Mouse (Mus musculus): ENCODE measurements at regions not wholly inside any gene's neighbourhood (a gene's known extent, or its start where the extent isn't known, plus 50 kb on each side); places are given as distances from the start of the nearest gene placed in this dataset.
A peak's percentile ranks its signal among the peaks of the same experiment; 100 is the strongest.
"Not testable (repeated sequence)": the region's sequence is repeated elsewhere in the genome, so short reads cannot be mapped to it uniquely, and the experiment has no call there.

GRCm38 (mm10) chr13:12680954-12681571, 115.4 kb downstream of the Ero1lb start:
- not testable (repeated sequence) for H3K27ac ChIP-seq (replicated peaks); H3K4me2 ChIP-seq (replicated peaks; ENCODE audit: low read depth); ATAC-seq (ENCODE audit: low FRiP score, low TSS enrichment); H3K9ac ChIP-seq (ENCODE audit: low read length); H3K9me3 ChIP-seq (ENCODE audit: control insufficient read depth, low read length); H3K4me3 ChIP-seq (ENCODE audit: low read depth, low read length); DNase-seq (ENCODE audit: low spot score); H3K4me1 ChIP-seq (replicated peaks; ENCODE audit: control insufficient read depth, insufficient read depth); H3K27me3 ChIP-seq (ENCODE audit: control insufficient read depth, insufficient read depth, low read length); H3K36me3 ChIP-seq (ENCODE audit: control insufficient read depth, insufficient read depth, low read length)
- WGBS: 61% methylated on average over 4 of the region's 6 CpGs

- peak; percentile 56 for DNase-seq (ENCODE audit: low spot score)
Observed at GRCm38 (mm10) chr13:12680283-12680953, 114.7 kb downstream of the Ero1lb start.

GRCm38 (mm10) chr13:12677372-12677771, 111.7 kb downstream of the Ero1lb start:
- no peaks in the 10 kb centered on the region for H3K9me3 ChIP-seq (ENCODE audit: control insufficient read depth, low read length)
- no peak overlapping the region for H3K27ac ChIP-seq (replicated peaks)
- no peak overlapping the region for H3K4me2 ChIP-seq (replicated peaks; ENCODE audit: low read depth)
- no peak for TF ChIP-seq CTCF (IDR thresholded peaks at IDR 0.05; ENCODE audit: low read depth)
- TF ChIP-seq EP300 (optimal IDR thresholded peaks at IDR 0.05): no peak
- DNase-seq (ENCODE audit: low spot score) (no peak), ATAC-seq (ENCODE audit: low FRiP score, low TSS enrichment) (no peak)
- WGBS: 95% methylated on average over 2 of the region's 2 CpGs
- H3K9ac ChIP-seq (ENCODE audit: low read length): no peak overlapping the region
- no peaks in the 10 kb centered on the region for H3K36me3 ChIP-seq (ENCODE audit: control insufficient read depth, insufficient read depth, low read length)
- no peaks in the 10 kb centered on the region for H3K4me1 ChIP-seq (replicated peaks; ENCODE audit: control insufficient read depth, insufficient read depth)
- H3K4me3 ChIP-seq (ENCODE audit: low read depth, low read length): no peak overlapping the region
- no peaks in the 10 kb centered on the region for H3K27me3 ChIP-seq (ENCODE audit: control insufficient read depth, insufficient read depth, low read length)

More at GRCm38 (mm10) chr13:12680283-12680953, 114.7 kb downstream of the Ero1lb start:
- H3K27me3 ChIP-seq (ENCODE audit: control insufficient read depth, insufficient read depth, low read length); H3K36me3 ChIP-seq (ENCODE audit: control insufficient read depth, insufficient read depth, low read length); H3K27ac ChIP-seq (replicated peaks); H3K4me1 ChIP-seq (replicated peaks; ENCODE audit: control insufficient read depth, insufficient read depth); H3K9me3 ChIP-seq (ENCODE audit: control insufficient read depth, low read length): not testable (repeated sequence)
- 0 out of 2 replicates have a peak overlapping the region, but pooled peaks have one; percentile 45 for H3K9ac ChIP-seq (ENCODE audit: low read length)
- H3K4me3 ChIP-seq (ENCODE audit: low read depth, low read length): peak overlapping the region; percentile 22; the same call in 1 of the 2 replicates
- TF ChIP-seq CTCF (IDR thresholded peaks at IDR 0.05; ENCODE audit: low read depth): peak; percentile 70
- peak overlapping the region; percentile 51 for H3K4me2 ChIP-seq (replicated peaks; ENCODE audit: low read depth)
- peak; percentile 60 for ATAC-seq (ENCODE audit: low FRiP score, low TSS enrichment)
- 9% methylated on average over 19 of the region's 19 CpGs for WGBS

- not testable (repeated sequence) for ATAC-seq (ENCODE audit: low FRiP score, low TSS enrichment); H3K36me3 ChIP-seq (ENCODE audit: control insufficient read depth, insufficient read depth, low read length); DNase-seq (ENCODE audit: low spot score); H3K4me1 ChIP-seq (replicated peaks; ENCODE audit: control insufficient read depth, insufficient read depth); H3K4me2 ChIP-seq (replicated peaks; ENCODE audit: low read depth); H3K9me3 ChIP-seq (ENCODE audit: control insufficient read depth, low read length); H3K27me3 ChIP-seq (ENCODE audit: control insufficient read depth, insufficient read depth, low read length); H3K9ac ChIP-seq (ENCODE audit: low read length); H3K27ac ChIP-seq (replicated peaks); H3K4me3 ChIP-seq (ENCODE audit: low read depth, low read length)
- 92% methylated on average over 2 of the region's 2 CpGs for WGBS
Observed at GRCm38 (mm10) chr13:12671011-12671410, 105.3 kb downstream of the Ero1lb start.

- H3K4me2 ChIP-seq (replicated peaks; ENCODE audit: low read depth); ATAC-seq (ENCODE audit: low FRiP score, low TSS enrichment); H3K27me3 ChIP-seq (ENCODE audit: control insufficient read depth, insufficient read depth, low read length); H3K9me3 ChIP-seq (ENCODE audit: control insufficient read depth, low read length); DNase-seq (ENCODE audit: low spot score); H3K4me1 ChIP-seq (replicated peaks; ENCODE audit: control insufficient read depth, insufficient read depth); H3K9ac ChIP-seq (ENCODE audit: low read length); H3K36me3 ChIP-seq (ENCODE audit: control insufficient read depth, insufficient read depth, low read length); H3K4me3 ChIP-seq (ENCODE audit: low read depth, low read length); H3K27ac ChIP-seq (replicated peaks): not testable (repeated sequence)
- WGBS: no CpG with 5 or more reads among the region's 7 CpGs
Observed at GRCm38 (mm10) chr13:12668742-12669141, 103.1 kb downstream of the Ero1lb start.

GRCm38 (mm10) chr13:12667727-12668665, 102.3 kb downstream of the Ero1lb start:
- H3K4me3 ChIP-seq (ENCODE audit: low read depth, low read length); DNase-seq (ENCODE audit: low spot score); H3K27ac ChIP-seq (replicated peaks); H3K4me2 ChIP-seq (replicated peaks; ENCODE audit: low read depth); H3K9ac ChIP-seq (ENCODE audit: low read length); H3K4me1 ChIP-seq (replicated peaks; ENCODE audit: control insufficient read depth, insufficient read depth); H3K27me3 ChIP-seq (ENCODE audit: control insufficient read depth, insufficient read depth, low read length); H3K36me3 ChIP-seq (ENCODE audit: control insufficient read depth, insufficient read depth, low read length); H3K9me3 ChIP-seq (ENCODE audit: control insufficient read depth, low read length); ATAC-seq (ENCODE audit: low FRiP score, low TSS enrichment): not testable (repeated sequence)
- WGBS: 65% methylated on average over 9 of the region's 9 CpGs

GRCm38 (mm10) chr13:12666050-12666449, 100.4 kb downstream of the Ero1lb start:
- WGBS: 67% methylated on average over 3 of the region's 3 CpGs
- not testable (repeated sequence) for H3K4me2 ChIP-seq (replicated peaks; ENCODE audit: low read depth); H3K9ac ChIP-seq (ENCODE audit: low read length); ATAC-seq (ENCODE audit: low FRiP score, low TSS enrichment); H3K4me3 ChIP-seq (ENCODE audit: low read depth, low read length); DNase-seq (ENCODE audit: low spot score); H3K9me3 ChIP-seq (ENCODE audit: control insufficient read depth, low read length); H3K36me3 ChIP-seq (ENCODE audit: control insufficient read depth, insufficient read depth, low read length); H3K4me1 ChIP-seq (replicated peaks; ENCODE audit: control insufficient read depth, insufficient read depth); H3K27me3 ChIP-seq (ENCODE audit: control insufficient read depth, insufficient read depth, low read length); H3K27ac ChIP-seq (replicated peaks)
